In genomic region chr2:135875549-135875948, GRCm38 (mm10) we compare ENCODE assay signal across 8 mouse cellular contexts.
DNase-seq lines count a peak whose midpoint lies in the region; ATAC-seq and TF ChIP-seq lines count a peak whose summit lies in the region.
"Had no signal": no experiment of that assay in that cellular context is flagged by ENCODE, and none has a peak within 500 bp of the region (broad histone marks: within the 10 kb centered on the region; RNA-seq: fewer than 3 reads in every experiment).

No protein-coding gene starts in this region.

- no peak overlapping the region for H3K4me2 ChIP-seq in lung, postnatal 0 days (replicated peaks; ENCODE audit: low read depth, low read length)
- no peak overlapping the region for H3K4me2 ChIP-seq in intestine, embryonic 16.5 days (ENCODE audit: low read depth, low read length)
- H3K4me2 ChIP-seq: limb, embryonic 15.5 days had no signal

- H3K27me3 ChIP-seq in lung, postnatal 0 days (replicated peaks; ENCODE audit: insufficient read depth, low read length), result no peaks in the 10 kb centered on the region
- H3K27me3 ChIP-seq in intestine, embryonic 16.5 days (replicated peaks; ENCODE audit: control insufficient read depth, insufficient read depth, low read length), result no peaks in the 10 kb centered on the region
- H3K27me3 ChIP-seq: limb, embryonic 15.5 days had no signal

- TF ChIP-seq CTCF in gastrocnemius, adult 2 months (IDR thresholded peaks at IDR 0.05), result no peak
- TF ChIP-seq CTCF in lung, postnatal 0 days (IDR thresholded peaks at IDR 0.05), result no peak

- no peaks in the 10 kb centered on the region for H3K9me3 ChIP-seq in lung, postnatal 0 days (ENCODE audit: low read length)
- no peaks in the 10 kb centered on the region for H3K9me3 ChIP-seq in intestine, embryonic 16.5 days (ENCODE audit: control insufficient read depth, low read length)
- H3K9me3 ChIP-seq: limb, embryonic 15.5 days had no signal

- WGBS in lung, postnatal 0 days, result 57% methylated on average over 6 of the region's 6 CpGs
- WGBS in intestine, embryonic 16.5 days, result 84% methylated on average over 6 of the region's 6 CpGs

- no peaks in the 10 kb centered on the region for H3K36me3 ChIP-seq in lung, postnatal 0 days (ENCODE audit: insufficient read depth, low read length)
- no peaks in the 10 kb centered on the region for H3K36me3 ChIP-seq in intestine, embryonic 16.5 days (ENCODE audit: control insufficient read depth, insufficient read depth, low read length)
- H3K36me3 ChIP-seq: limb, embryonic 15.5 days had no signal

- no peak for TF ChIP-seq EP300 in lung, postnatal 0 days (IDR thresholded peaks at IDR 0.05)

- H3K9ac ChIP-seq in lung, postnatal 0 days (replicated peaks; ENCODE audit: low read depth), result no peak overlapping the region
- no peak overlapping the region for H3K9ac ChIP-seq in intestine, embryonic 16.5 days (ENCODE audit: low read depth, low read length)
- H3K9ac ChIP-seq: limb, embryonic 15.5 days had no signal

- peaks cover 7% of the 10 kb centered on the region; the same call in 1 of the 2 replicates for H3K4me1 ChIP-seq in lung, postnatal 0 days (ENCODE audit: insufficient read depth, low read depth, low read length)
- H3K4me1 ChIP-seq in intestine, embryonic 16.5 days (ENCODE audit: control insufficient read depth, insufficient read depth, low read length), result no peaks in the 10 kb centered on the region

- no peak overlapping the region for H3K27ac ChIP-seq in gastrocnemius, adult 2 months
- H3K27ac ChIP-seq in lung, postnatal 0 days (ENCODE audit: low read length), result no peak overlapping the region
- no peak overlapping the region for H3K27ac ChIP-seq in intestine, embryonic 16.5 days (ENCODE audit: low read length)
- H3K27ac ChIP-seq: limb, embryonic 15.5 days had no signal

- H3K4me3 ChIP-seq in gastrocnemius, adult 2 months, result no peak overlapping the region
- no peak overlapping the region for H3K4me3 ChIP-seq in lung, postnatal 0 days (ENCODE audit: low read depth, low read length)
- H3K4me3 ChIP-seq in intestine, embryonic 16.5 days (ENCODE audit: low read length), result no peak overlapping the region
- H3K4me3 ChIP-seq: limb, embryonic 15.5 days had no signal

- DNase-seq in layer of hippocampus, adult 11-12 months (ENCODE audit: low spot score), result peak; percentile 77
- DNase-seq in layer of hippocampus, postnatal 10 days (ENCODE audit: low spot score in 2 of 2), result no peak
- DNase-seq in gastrocnemius, adult 2 months, result peak; percentile 61
- DNase-seq in heart, postnatal 14 days, result peak; percentile 64 to 72
- DNase-seq in lung, postnatal 0 days (ENCODE audit: low spot score), result peak; percentile 43
- no peak for DNase-seq in urinary bladder, adult 2 months (ENCODE audit: low spot score)

- peak; percentile 54 for ATAC-seq in lung, postnatal 0 days
- no peak for ATAC-seq in intestine, embryonic 16.5 days

- intact Hi-C loops in gastrocnemius, adult 2 months (cut with DNase I), result no loop called here
- intact Hi-C loops in heart, postnatal 14 days (cut with DNase I), result no loop called here

Comparison
In these comparisons a context has a peak if more than half of its experiments do, and no peak if none do; other contexts are left out.
1. DNase-seq: peak in layer of hippocampus, adult 11-12 months (single experiment), gastrocnemius, adult 2 months (single experiment), heart, postnatal 14 days (2 of 2) and lung, postnatal 0 days (single experiment); none in layer of hippocampus, postnatal 10 days (0 of 2) and urinary bladder, adult 2 months (single experiment).